Mouse (Mus musculus) limb, embryonic 14.5 days (tissue): Measurements from ENCODE around the gene Tmprss11e. TPM values are rescaled to one million over a fixed set of nuclear protein-coding genes. Genes with fewer than 3 reads are reported as not detected.

Source experiments
- ATAC-seq: fragments of 200-750 bp; cut with Nextera tagmentation; 2 replicates; pipeline ENCODE4 v1.8.0; 2017; ENCODE audit warnings: low read depth, moderate number of reproducible peaks, moderate TSS enrichment; ENCODE audit not compliant: low FRiP score
- DNase-seq: peaks from one replicate; pipeline ENCODE4 v3.0.0-alpha.2; 2015; ENCODE audit warnings: low spot score
- H3K27ac ChIP-seq: fragments of 300-500 bp; sonication (generic); replicated peaks from 2 replicates; pipeline ENCODE4 v1.5.1; 2014; ENCODE audit warnings: low read depth, mild to moderate bottlenecking, low read length, moderate library complexity, mixed read lengths
- H3K27me3 ChIP-seq: fragments of 300-500 bp; sonication (generic); 2 replicates; pipeline ENCODE4 v1.6.1; 2014; ENCODE audit warnings: low read length, mixed read lengths; ENCODE audit not compliant: control insufficient read depth, insufficient read depth
- H3K36me3 ChIP-seq: fragments of 300-500 bp; sonication (generic); 2 replicates; pipeline ENCODE4 v1.6.1; 2014; ENCODE audit warnings: mild to moderate bottlenecking, low read length, moderate library complexity, mixed read lengths; ENCODE audit not compliant: control insufficient read depth, insufficient read depth
- H3K4me1 ChIP-seq: fragments of 300-500 bp; sonication (generic); 2 replicates; pipeline ENCODE4 v1.6.1; 2014; ENCODE audit warnings: antibody characterized with exemption, low read length, mixed read lengths; ENCODE audit not compliant: control insufficient read depth, insufficient read depth
- H3K4me2 ChIP-seq: fragments of 300-500 bp; sonication (generic); replicated peaks from 2 replicates; pipeline ENCODE4 v1.6.1; 2014; ENCODE audit warnings: low read depth, mild to moderate bottlenecking, low read length, moderate library complexity; ENCODE audit not compliant: severe bottlenecking
- H3K4me3 ChIP-seq: fragments of 300-500 bp; sonication (generic); replicated peaks from 2 replicates; pipeline ENCODE4 v1.5.1; 2014; ENCODE audit warnings: low read length
- H3K9ac ChIP-seq: fragments of 300-500 bp; sonication (generic); 2 replicates; pipeline ENCODE4 v1.6.1; 2014; ENCODE audit warnings: mild to moderate bottlenecking, low read depth, low read length, moderate library complexity; ENCODE audit not compliant: severe bottlenecking
- H3K9me3 ChIP-seq: fragments of 300-500 bp; sonication (generic); 2 replicates; pipeline ENCODE4 v1.6.1; 2016; ENCODE audit warnings: low read length; ENCODE audit not compliant: control insufficient read depth
- POLR2A ChIP-seq: fragments of 200-500 bp; IDR thresholded peaks from 2 replicates; pipeline ENCODE4 v1.8.0; 2012; ENCODE audit warnings: inconsistent platforms, mild to moderate bottlenecking, moderate library complexity, borderline replicate concordance; ENCODE audit not compliant: insufficient read depth, insufficient read length; ENCODE audit errors: extremely low read depth
- WGBS: fragments of 180-500 bp; shearing (Covaris S2); extraction: QIAGEN DNeasy Blood & Tissue Kit; methylation state at CpG from one replicate; pipeline ENCODE4 v1.1.7; 2014; 5-methylcytosine and 5-hydroxymethylcytosine counted together
- polyA plus RNA-seq, 2 experiments: library from polyadenylated mRNA; depleted of rRNA in 1 of 2; stranded (reverse) in 1 of 2; unstranded in 1 of 2; fragments of >200 nt; fragmentation: Nextera tagmentation in 1 of 2; extraction: Ambion mirVana in 1 of 2; gene quantifications; 2 replicates each; pipeline versions ENCODE4 v1.2.1 to v1.2.3; 2012 to 2014

The Tmprss11e gene
- polyA plus RNA-seq, 2 experiments: 0.12 TPM; not detected in 1

DNA sequence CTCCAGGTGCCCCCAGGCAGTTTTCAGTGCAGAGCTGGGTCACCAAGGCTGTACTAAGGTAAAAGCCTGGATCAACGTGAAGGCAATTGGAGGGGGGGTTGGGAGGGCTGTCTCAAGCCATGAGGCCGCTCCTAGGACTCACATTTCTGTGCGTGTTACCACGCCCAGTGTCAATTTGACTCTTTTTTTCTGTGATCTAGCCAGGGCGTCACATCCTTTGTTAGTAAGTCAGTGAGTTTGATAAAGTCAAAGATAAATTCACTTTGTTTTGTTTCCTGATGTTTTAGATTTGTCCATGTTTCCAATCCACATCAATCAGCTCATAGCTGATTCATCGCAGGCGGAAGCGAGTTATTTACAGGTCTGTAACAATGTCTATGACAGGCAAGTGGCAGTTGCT lies 37.4 kb upstream of the Tmprss11e start:
- no peak for TF ChIP-seq POLR2A
- 52% methylated on average over 8 of the region's 8 CpGs for WGBS
- Histone ChIP-seq H3K9me3 (no peaks in the 10 kb centered on the region), H3K9ac (no peak overlapping the region), H3K4me2 (no peak overlapping the region), H3K4me3 (no peak overlapping the region), H3K4me1 (no peaks in the 10 kb centered on the region), H3K36me3 (no peaks in the 10 kb centered on the region), H3K27me3 (no peaks in the 10 kb centered on the region), H3K27ac (no peak overlapping the region)
- ATAC-seq (no peak), DNase-seq (no peak)

DNA sequence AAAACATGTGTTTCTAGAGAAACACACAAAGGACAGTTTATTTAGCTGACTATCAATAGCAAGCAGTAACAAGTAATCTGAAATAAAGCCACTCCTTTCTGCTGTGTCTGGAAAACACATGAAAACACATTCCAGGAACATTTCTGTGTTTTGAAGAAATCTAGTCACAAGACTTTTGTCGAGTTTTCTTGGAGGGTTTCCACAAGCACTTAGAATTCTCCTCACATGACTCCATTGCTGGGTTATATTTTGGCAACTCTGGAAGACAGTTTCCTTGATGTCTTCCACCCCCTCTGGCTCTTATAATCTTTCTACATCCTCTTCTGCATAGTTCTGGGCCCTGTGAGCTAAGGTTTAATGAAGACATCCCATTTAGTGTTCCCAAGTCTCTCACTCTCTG lies 32.9 kb upstream of the Tmprss11e start:
- Histone ChIP-seq H3K27ac (no peak overlapping the region), H3K27me3 (no peaks in the 10 kb centered on the region), H3K4me2 (no peak overlapping the region), H3K9ac (no peak overlapping the region), H3K36me3 (no peaks in the 10 kb centered on the region), H3K9me3 (no peaks in the 10 kb centered on the region), H3K4me3 (no peak overlapping the region), H3K4me1 (no peaks in the 10 kb centered on the region)
- WGBS: 67% methylated on average over 1 of the region's 1 CpGs
- no peak for TF ChIP-seq POLR2A
- DNase-seq (peak; percentile 35), ATAC-seq (no peak)

DNA sequence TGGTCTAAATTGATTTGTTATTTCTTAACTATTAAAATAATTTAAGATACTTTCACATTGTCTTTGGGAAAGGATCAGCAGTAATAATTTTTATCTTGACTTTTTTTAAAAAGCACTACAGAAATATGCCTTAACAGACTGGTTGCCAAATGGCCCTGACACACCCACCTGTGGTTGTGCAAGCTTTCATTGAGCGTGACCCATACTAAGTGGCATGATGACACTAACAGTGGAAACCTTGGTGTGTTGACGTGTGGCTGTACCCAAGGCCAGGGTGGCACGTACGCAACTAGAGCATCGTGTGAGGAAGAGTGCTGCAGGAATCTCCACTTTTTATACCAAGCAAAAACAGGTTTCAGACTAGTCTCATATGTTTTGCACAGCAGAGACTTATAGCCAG lies 31.3 kb upstream of the Tmprss11e start:
- Histone ChIP-seq H3K27ac (no peak overlapping the region), H3K4me1 (no peaks in the 10 kb centered on the region), H3K4me3 (no peak overlapping the region), H3K27me3 (no peaks in the 10 kb centered on the region), H3K9ac (no peak overlapping the region), H3K4me2 (no peak overlapping the region), H3K9me3 (no peaks in the 10 kb centered on the region), H3K36me3 (no peaks in the 10 kb centered on the region)
- WGBS: 80% methylated on average over 5 of the region's 5 CpGs
- ATAC-seq (no peak), DNase-seq (no peak)
- TF ChIP-seq POLR2A: no peak

DNA sequence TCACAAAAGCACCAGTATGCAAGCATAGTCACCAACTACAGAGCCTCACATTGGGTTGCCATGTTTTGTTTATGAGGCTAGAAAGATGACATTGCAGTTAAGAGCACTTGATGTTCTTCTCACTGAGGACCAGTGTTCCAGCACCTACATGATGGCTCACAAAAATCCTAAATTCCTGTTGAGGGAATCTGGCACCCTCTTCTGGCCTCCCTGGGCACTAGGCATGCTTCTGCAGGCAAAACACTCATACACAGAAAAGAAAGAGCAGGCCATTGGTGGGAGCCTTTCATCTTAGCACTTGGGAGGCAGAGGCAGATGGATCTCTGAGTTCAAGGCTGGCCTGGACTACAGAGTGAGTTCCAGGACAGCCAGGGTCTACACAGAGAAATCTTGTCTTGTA lies 25.4 kb upstream of the Tmprss11e start:
- Histone ChIP-seq H3K9ac (no peak overlapping the region), H3K27me3 (no peaks in the 10 kb centered on the region)
- ATAC-seq: no peak

DNA sequence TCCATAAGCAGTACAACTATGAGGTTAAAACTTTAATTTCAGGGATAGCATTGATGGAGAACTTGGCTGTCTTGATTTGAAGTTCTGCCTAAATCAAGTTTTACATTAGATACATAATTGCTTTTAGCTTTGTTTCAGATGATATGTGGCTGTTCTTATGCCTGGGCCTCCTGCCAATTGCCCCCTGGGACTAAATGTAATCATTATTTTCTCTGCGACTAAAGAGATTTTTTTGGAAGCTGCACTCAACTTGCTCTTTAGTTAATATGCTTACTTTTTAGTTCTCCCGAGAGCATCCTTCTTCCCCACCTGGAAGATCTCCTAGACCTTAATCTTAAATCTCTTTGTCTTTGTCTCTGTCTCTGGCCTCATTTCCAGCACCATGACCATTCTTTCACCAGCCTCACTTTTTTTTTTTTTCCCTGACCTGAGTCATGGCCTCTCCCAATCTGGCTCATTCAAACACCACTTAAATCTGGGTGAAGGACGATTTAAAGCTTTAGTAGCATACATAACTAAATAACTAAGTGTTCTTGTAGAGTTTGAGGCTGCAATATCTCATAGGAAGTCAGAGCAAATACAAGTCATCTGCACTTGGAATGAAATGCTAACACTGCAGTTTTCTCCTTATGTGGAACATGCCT lies 23.5 kb upstream of the Tmprss11e start:
- 45% methylated on average over 3 of the region's 3 CpGs for WGBS
- Histone ChIP-seq H3K27me3 (no peaks in the 10 kb centered on the region), H3K4me3 (no peak overlapping the region), H3K27ac (no peak overlapping the region), H3K36me3 (no peaks in the 10 kb centered on the region), H3K4me2 (no peak overlapping the region), H3K9me3 (no peaks in the 10 kb centered on the region), H3K4me1 (no peaks in the 10 kb centered on the region), H3K9ac (no peak overlapping the region)
- DNase-seq (peak; percentile 68), ATAC-seq (no peak)
- no peak for TF ChIP-seq POLR2A

More for the DNA sequence above, 25.4 kb upstream of the Tmprss11e start:
- Histone ChIP-seq H3K27ac (no peak overlapping the region), H3K4me3 (no peak overlapping the region), H3K4me2 (no peak overlapping the region), H3K36me3 (no peaks in the 10 kb centered on the region), H3K9me3 (no peaks in the 10 kb centered on the region), H3K4me1 (no peaks in the 10 kb centered on the region)
- no peak for TF ChIP-seq POLR2A
- DNase-seq: no peak

DNA sequence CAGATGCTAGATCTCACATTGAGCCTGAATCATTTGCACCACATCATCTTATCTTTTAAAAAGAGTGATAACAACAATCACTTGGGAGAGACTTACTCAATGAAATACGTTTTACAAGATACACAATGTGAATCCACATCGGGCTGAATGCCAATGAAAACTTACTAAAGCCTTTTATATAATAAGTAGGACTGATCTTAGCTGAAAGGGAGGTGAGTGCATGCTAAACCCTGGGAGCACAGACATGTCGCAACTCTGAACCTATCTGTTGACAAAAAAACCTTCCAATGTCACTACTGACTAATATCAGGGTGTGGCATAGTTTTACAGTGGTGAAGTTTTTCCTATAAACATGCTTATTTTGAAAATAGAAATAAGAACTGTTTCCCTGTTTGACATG lies 2.8 kb downstream of the Tmprss11e start:
- Histone ChIP-seq H3K36me3 (no peaks in the 10 kb centered on the region), H3K27ac (no peak overlapping the region), H3K4me3 (no peak overlapping the region), H3K27me3 (no peaks in the 10 kb centered on the region), H3K4me2 (no peak overlapping the region), H3K9ac (no peak overlapping the region), H3K9me3 (no peaks in the 10 kb centered on the region), H3K4me1 (no peaks in the 10 kb centered on the region)
- DNase-seq (no peak), ATAC-seq (no peak)
- TF ChIP-seq POLR2A: no peak
- WGBS: 69% methylated on average over 3 of the region's 3 CpGs
